Mouse (Mus musculus): ENCODE measurements around the gene Jagn1.

The Jagn1 gene

DNA sequence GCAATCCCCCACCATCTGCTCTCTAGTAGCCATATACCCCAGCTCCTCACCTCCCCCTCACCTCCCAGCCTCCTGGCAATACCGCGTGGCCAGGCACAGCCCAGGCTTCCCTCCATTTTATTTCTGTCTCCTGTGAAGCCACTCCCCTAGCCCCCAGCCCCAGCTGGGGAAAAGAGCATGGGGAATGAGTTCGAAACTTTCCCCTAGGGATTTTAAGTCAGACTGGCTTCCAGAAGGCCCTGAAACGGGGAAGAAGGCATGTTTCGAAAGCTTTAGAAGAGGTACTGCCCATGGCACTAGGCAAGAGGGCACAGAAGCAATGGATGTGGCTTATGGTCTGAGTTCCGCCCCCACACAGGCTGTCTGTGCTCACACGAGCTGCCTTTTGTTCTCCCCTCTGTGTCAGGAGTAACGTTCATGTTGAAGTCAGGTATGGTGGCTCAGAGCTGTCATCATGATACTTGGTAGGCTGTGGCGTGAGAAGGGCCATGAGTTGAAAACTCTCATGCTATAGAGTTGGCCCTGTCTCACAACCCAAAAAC, 6.6 kb upstream of the Jagn1 start, which contains the start of gene Cidec:
TSS of gene Cidec (minus strand) at position 97 of the 542 bp plus-strand sequence.
- no peak for DNase-seq

DNA sequence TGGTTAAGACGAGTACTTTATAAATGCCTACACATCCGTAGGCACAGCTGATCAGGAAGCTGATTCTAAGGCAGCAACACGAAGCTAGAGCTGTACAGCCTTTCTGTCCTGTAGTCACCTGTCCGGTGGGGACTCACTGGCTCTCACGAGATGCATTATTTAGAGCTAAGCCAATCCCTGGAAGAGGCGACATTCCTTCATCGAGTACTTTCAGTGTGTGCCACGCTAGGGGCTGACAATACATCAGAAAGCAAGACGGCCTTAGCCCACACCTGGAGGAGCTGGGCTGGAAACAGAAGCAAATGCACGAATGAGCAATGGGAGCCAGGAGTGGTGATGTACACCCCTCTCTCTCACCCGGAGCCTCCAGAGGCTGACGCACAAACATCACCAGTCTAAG, 5.2 kb upstream of the Jagn1 start:
- DNase-seq = no peak

DNA sequence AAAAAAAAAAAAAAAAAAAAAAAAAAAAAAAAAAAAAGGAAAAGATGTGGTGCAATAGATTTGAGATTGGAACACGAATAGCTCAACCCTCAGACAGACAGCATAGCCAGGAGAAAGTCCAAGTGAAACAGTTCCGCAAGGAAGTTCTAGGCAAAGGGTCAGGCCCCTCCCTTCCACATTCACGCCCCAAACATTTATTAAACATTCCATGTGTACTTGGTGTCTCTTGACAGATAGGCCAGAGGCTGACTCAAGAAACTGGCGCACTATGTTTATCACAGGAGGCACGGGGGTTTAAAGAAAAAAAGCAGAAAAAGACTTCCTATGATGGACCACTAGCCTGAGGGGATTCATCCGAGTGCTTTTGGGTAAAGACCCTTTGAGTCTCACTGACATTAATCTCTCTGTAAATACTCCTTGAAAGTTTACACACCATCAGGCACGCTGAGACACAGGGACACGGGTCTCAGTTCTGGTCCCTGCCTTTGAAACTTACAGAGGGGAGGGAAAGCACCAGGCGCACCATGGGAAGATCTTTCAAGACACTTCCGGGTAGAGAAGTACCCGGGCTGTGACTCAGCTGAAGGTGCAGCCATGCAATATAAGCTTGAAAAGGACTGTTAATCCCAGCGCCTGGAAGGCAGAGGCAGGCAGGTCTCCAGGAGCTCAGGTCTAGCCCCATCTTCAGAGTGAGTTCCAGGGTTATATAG, 3.5 kb upstream of the Jagn1 start:
- peak; percentile 43 for DNase-seq

DNA sequence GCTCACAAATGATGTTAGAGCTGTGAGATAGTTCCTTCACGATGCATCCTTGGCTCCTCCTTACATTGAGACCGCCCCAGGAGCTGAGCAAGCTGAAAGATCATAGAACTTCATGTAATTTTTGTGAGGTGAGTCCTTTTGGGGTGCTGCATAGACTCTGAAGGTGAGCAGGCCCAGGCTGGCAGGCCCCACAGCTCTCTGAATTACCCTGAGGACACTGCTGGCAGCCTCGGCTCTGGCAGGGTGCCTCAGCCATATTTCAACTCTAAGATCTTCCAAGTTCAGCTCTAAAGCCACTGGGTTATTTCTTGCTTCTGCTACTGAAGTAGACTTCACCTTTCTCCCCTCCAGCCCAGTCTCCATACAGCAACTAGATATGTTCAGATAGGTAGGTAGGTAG, 1.7 kb upstream of the Jagn1 start:
- DNase-seq = no peak

DNA sequence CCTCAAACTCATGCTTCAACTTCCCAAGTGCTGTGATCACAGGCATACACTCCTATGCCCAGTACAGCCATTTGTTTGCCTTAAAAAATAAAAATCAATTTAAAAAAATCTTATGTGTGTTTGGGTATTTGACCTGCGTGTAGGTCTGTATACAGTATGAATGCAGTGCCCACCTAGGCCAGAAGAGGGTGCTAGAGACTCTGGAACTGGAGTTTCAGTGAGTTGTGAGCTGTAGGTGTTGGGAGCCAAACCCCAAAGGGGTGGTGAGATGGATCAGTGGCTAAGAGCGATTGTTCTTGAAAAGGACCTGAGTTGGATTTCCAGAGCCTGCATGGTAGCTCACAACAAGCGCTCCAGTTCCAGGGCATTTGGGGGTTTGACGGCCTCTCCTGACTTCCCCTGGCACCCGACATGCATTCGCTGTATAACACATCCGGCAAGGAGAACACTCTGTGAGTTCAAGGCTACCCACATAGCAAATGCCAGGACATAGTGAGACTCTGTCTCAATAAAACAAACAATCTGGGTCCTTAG, 1.2 kb upstream of the Jagn1 start:
- DNase-seq = peak; percentile 89

DNA sequence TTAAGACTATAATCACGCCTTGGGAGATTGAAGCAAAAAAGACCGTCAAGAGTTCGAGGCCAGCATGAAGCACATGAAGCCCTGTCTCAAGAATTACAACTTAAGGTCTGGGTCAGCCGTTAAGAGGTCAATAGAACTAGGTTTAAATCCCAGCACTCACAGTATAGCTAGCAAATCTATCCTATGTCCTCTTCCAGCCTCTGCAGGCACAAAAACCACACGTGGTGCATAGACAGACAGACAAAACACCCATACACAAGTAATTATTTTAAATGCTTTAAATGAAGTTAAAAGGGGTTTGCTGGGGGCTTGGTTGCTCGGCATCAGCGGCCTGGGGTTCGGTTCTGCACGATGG, 305 bp upstream of the Jagn1 start:
- peak; percentile 18 for DNase-seq

DNA sequence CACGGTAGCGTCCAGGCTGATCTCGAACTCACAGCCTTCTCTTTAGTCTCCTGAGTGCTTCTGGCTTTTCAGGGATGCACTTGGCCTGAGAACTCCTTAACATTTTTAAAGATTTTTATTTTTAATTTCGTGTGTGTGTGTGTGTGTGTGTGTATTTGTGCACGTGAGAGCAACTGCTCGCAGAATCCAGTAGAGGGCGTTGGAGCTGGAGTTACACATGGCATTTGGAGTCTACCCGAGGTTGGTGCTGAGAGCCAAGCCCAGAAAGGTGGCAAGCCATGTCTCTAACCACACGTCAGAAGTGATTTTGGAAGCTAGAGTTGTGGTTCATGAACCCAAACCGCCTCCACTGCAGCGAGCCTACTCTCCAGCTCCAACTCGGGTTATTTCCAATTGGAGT, 722 bp downstream of the Jagn1 start:
- no peak for DNase-seq

DNA sequence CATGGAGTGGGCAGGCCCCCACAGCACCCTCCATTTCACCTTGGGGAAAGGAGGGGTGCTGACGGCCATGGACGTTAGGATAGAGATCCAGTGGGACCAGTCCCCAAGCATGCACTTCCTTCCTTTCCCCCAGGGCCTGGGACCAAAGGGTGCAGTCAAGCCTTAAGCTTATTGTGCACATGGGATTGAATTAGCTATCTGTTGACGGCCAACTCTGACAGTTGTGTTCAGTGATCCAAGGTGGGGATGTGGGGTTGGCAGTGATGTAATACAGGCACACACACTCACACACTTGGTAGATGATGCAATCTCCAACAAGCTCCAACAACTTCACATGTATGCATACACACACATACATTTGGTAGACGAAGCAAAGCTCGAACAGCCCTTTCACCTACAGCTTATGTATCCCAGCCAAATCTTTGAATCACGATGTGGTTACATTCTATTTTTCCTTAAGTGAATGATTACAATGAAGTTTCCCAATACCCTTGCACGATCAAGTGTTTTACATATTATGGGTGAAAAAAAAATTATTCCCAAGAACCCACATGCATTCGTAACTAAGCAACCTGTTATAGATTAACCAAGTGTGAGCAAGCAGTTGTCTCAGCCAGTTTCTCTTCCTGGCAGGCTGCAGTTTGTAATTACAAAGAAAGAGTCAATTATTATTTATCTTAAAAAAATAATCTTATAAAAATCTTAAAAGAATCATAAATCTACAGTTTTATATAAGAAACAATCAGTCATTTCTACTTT, 2.0 kb downstream of the Jagn1 start:
- peak; percentile 57 for DNase-seq

DNA sequence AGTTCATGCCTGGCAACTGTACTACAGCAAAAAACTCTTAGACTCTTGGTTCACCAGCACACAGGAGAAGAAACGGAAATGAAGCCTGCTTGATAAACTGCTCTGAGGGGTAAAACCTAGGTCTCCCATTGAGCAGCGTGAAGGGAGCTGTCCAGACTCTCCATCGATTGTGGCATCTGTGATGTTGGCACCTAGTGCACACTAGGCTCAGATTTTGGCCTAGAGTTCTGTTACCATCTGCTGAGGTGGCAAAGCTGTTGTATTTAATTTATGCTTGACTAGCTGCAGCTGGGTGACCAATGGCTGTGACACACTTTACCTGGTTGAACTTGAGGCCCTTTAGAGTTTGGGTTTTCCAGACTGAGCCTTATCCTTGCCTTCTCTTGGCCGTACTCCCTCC, 5.3 kb downstream of the Jagn1 start:
- no peak for DNase-seq

DNA sequence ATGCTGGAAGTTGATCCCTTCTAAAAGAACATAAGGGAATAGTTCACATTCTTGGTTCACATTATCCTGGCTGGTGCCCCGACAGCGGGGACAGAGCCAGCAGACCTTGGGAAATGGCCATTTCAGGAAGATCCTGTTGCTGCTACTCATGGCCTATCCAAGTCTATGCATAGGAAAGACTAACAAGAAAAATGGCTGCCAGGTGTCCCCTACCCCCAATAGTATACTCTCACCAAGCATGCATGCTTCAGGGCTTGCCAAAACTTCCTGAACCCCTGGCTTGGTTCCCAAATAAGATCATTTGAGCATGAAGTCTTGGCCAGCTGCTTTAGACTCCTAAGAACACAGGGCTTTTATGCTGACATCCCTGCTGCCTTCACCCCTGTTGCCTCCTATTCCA, 9.5 kb downstream of the Jagn1 start:
- DNase-seq = peak; percentile 61

DNA sequence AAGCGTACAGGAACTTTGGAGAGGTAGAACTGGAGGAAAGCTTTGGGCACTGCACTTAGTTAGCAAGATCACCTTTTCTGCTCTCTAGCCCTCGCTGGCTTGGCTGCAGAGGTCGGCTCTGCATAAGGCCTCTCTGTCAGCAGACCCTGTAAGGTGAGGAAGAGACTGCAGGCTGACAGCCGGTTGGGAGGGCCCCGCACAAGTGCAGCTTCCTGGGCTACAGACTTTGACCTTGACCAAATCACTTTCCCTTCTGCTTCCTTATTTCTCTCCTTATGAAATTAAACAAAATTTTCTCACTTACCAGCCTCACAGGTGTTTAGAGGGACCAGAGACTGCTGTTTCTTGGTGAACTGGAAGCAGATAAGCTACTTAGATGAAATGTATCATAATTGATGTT, 12.6 kb downstream of the Jagn1 start:
- DNase-seq = no peak

DNA sequence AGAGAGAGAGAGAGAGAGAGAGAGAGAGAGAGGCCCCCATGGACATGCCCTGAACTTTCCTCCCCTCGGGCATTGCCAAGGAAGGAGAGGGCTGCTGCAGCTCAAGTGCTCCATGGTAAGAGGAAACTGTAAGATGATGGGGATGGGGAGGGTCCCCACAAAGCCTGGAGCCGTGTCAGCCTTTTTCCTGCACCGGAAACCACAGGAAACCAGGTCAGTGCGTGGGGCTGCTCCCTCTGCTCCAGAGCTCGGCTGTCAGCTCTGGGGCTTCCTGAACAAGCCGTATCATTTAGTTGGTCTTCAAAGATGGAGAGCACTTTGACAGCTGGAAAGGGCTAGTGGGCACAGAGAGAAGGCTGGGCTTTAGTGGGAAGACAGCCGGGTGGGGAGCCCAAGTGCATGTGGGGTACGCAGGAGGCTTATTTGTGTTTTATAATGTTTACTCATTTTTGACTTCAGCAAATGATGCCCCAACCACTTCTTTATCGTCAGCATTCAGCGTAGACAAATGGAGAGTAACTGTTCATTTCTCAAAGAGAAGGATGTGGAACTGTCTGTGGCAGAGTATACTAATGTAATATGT, 15.7 kb downstream of the Jagn1 start, which contains the start of gene Il17re:
TSS of gene Il17re (plus strand) at position 533 of the 583 bp plus-strand sequence.
- no peak for DNase-seq

DNA sequence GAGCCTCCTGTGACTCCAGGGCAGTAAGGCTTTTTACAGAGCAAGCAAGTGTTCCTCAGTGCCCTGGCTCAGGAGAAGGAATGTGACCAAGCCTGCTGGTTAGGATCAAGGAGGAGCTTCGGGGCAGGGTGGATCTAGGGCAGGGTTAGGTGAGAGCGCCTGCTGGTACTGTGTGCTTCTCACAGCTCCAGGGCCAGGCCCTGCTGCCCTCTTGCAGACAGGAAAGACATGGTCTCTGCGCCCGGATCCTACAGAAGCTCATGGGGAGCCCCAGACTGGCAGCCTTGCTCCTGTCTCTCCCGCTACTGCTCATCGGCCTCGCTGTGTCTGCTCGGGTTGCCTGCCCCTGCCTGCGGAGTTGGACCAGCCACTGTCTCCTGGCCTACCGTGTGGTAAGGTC, 16.3 kb downstream of the Jagn1 start:
- DNase-seq = no peak

DNA sequence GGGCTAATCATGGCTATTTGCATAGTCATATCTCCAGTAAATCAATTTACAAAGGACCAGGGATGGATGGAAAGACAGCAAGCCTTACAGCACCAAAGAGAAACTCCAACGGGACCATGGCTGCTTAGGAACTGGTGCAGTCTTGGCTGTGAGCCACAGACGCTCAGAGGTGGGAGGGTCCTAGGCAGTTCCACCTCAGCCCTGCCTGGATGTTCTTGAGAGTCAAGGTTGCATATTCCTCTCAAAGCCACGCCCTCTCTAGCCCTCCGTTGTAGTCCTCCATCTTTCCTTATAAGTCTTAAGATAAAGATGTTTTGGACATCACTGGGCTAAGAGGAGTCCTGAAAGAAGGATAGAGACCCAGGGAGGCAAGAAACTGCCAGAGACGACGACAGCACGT, 21.7 kb downstream of the Jagn1 start:
- DNase-seq = no peak

DNA sequence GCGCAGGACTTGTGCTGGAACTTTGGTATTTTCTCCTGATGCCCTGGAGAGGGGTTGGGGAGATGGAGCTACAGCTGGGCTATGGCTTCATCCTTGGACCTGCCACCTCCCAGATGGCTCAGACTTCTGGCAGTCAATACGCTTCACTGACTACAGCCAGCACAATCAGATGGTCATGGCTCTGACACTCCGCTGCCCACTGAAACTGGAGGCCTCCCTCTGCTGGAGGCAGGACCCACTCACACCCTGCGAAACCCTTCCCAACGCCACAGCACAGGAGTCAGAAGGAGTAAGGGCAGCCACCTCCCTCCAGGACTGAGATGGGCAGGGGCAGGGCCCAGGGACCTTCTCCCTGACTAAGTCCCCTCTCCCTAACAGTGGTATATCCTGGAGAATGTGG, 23.2 kb downstream of the Jagn1 start:
- no peak for DNase-seq

DNA sequence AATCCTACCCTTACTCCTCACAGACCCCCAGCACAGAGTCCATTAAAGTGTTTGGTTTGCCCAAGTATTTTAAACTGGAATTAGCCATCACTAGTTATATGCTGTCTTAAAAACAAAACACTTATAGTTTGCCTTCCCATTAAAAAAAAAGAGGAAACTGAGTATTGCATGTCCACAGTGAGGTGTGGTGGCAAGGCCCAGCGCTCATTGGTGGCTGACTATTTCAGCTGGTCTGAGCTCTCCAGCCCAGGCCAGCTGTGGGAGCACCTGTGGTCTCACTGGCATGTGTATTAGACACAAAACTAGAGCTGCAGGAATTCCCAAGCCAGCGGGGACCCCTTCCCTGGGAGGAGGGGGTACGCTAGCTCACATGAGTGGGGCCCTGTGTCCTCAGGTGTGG, 26.1 kb downstream of the Jagn1 start:
- DNase-seq = no peak

DNA sequence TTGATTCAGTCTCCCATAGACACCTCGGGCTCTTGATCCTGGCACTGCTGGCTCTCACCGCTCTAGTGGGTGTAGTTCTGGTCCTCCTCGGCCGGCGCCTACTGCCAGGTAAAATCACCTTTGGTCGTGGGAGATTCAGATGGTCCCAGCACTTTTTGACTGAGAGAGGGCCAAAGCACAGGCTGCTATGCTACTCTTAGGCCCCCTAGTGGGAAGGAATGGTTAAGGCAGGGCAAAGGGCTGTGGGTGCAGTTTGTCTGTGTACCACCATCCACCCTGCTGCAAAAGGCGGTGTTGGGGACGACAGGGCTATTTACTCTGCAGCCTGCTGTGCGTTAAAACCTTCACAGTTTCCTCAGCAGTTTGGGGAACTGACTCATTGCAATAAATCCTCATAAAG, 26.7 kb downstream of the Jagn1 start:
- peak; percentile 90 for DNase-seq

DNA sequence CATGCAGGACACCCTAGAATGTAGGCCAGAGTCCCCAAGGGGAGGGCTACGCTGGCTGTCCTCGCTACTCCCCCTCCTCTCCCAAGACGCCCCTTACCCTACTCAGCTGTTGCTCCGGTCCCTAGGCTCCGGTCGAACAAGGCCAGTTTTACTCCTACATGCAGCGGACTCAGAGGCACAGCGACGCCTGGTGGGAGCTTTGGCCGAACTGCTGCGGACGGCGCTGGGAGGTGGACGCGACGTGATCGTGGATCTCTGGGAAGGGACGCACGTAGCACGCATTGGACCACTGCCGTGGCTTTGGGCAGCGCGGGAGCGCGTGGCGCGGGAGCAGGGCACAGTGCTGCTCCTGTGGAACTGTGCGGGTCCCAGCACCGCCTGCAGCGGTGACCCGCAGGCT, 27.1 kb downstream of the Jagn1 start:
- peak; percentile 81 for DNase-seq

DNA sequence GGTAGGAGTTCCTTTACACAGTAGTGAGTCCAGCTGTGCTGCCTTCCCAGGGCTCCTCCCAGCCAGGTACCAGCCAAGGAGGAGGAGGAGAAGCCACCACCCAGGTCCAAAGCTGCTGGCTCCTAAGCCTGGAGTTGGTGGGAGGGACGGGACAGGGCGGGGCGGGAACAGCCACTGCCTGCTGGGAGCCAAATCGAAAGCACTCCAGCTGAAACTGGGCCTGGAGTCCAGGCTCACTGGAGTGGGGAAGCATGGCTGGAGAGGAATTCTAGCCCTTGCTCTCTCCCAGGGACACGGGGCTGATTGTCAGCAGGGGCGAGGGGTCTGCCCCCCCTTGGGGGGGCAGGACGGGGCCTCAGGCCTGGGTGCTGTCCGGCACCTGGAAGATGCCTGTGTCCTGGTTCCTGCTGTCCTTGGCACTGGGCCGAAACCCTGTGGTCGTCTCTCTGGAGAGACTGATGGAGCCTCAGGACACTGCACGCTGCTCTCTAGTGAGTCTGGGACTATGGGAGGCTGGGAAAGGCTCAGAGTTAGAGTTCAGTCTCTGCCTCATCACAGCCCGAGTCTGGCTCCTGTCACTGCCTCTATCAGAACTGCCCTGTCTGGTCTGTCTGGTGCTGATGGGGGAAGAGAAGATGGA, 29.0 kb downstream of the Jagn1 start, which contains the start of gene Il17rc:
TSS of gene Il17rc (plus strand) at position 131 of the 640 bp plus-strand sequence.
- peak; percentile 81 for DNase-seq

DNA sequence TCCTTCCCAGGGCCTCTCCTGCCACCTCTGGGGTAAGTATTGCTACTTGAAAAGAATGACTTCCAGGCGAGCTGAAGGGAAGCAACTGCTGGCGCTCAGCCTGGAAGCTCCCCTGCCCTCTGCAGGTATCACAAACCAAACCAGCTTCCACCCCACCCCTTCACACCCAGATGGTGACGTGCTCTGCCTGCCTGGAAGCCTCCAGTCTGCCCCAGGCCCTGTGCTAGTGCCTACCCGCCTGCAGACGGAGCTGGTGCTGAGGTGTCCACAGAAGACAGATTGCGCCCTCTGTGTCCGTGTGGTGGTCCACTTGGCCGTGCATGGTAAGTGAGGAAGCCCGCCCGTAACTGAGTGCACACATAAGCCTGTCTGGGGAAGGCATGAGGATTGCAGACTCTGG, 29.7 kb downstream of the Jagn1 start:
- DNase-seq = no peak

DNA sequence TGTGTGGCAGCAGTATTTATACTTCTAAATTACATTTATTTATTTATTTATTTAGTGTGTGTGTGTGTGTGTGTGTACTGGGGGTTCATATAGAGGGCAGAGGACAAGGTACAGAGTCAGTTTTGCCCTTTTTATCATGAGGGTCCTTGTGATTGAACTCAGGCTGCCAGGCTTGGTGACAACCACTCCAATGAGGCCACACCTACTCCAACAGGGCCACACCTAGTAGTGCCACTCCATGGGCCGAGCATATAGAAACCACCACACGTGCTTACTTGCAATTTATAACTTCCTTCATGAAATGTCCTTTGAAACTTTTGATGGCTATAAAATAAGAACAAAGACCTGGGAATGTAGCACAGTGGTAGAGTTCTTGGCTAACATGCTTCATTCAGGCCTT, 30.9 kb downstream of the Jagn1 start:
- DNase-seq = no peak

DNA sequence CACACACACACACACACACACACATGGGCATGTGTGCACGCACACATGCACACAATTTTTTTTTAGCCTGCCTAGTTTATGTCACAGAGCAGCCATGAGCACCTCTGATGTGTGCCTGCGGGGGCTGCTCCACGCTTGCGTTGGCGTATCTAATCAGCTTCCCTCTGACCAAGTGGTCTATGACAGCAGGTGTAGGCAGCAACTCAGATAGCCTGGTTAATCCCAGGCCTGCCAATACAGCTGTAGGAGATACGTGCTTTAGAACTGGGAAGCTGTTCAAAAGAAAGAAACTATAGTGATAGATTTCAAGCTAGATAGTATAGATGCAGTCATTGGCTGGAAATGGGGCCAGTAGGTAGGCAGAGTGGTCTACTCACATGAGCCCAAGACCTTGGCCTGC, 31.3 kb downstream of the Jagn1 start:
- DNase-seq = no peak

DNA sequence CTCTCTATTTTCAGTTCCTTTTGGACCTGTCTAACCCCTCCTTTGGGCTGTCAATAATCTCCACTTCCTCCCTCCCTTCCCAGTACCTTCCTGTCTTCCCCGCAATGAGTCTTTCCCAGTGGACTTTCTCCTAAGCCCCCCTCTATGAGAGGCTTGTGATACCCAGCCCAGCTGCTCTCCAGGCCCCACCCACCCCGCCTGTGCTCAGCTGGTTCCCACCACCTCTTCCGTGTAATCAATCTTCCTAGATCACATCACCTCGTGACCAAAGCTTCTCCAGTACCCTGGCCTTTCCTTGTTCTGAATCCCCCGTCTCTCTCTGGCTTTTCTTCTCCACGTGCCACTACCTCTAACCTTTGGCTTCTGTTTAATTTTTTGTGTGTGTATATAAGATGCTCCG, 35.0 kb downstream of the Jagn1 start:
- no peak for DNase-seq
